Mouse (Mus musculus) liver, embryonic 15.5 days (tissue): Measurements from ENCODE around the gene Pde4d. TPM values are rescaled to one million over a fixed set of nuclear protein-coding genes. Genes with fewer than 3 reads are reported as not detected.

ENCODE experiments used
- ATAC-seq: fragments of 200-750 bp; cut with Nextera tagmentation; 2 replicates; pipeline ENCODE4 v1.8.0; 2017; ENCODE audit warnings: moderate number of reproducible peaks, mild to moderate bottlenecking, moderate library complexity; ENCODE audit not compliant: insufficient read depth
- H3K27ac ChIP-seq: fragments of 300-500 bp; sonication (generic); replicated peaks from 2 replicates; pipeline ENCODE4 v1.5.1; 2015; ENCODE audit warnings: mild to moderate bottlenecking, inconsistent platforms
- H3K27me3 ChIP-seq: fragments of 300-500 bp; sonication (generic); 2 replicates; pipeline ENCODE4 v1.6.1; 2015; ENCODE audit warnings: mild to moderate bottlenecking, inconsistent platforms
- H3K36me3 ChIP-seq: fragments of 300-500 bp; sonication (generic); replicated peaks from 2 replicates; pipeline ENCODE4 v1.6.1; 2015; ENCODE audit warnings: moderate library complexity, mild to moderate bottlenecking, inconsistent platforms
- H3K4me1 ChIP-seq: fragments of 300-500 bp; sonication (generic); replicated peaks from 2 replicates; pipeline ENCODE4 v1.6.1; 2015; ENCODE audit warnings: inconsistent platforms
- H3K4me2 ChIP-seq: fragments of 300-500 bp; sonication (generic); 2 replicates; pipeline ENCODE4 v1.6.1; 2015; ENCODE audit warnings: moderate library complexity, mild to moderate bottlenecking, inconsistent platforms
- H3K4me3 ChIP-seq: fragments of 300-500 bp; sonication (generic); replicated peaks from 2 replicates; pipeline ENCODE4 v1.5.1; 2015; ENCODE audit warnings: mild to moderate bottlenecking, inconsistent platforms
- H3K9ac ChIP-seq: fragments of 300-500 bp; sonication (generic); 2 replicates; pipeline ENCODE4 v1.6.1; 2015; ENCODE audit warnings: moderate library complexity, mild to moderate bottlenecking, inconsistent platforms
- H3K9me3 ChIP-seq: fragments of 300-500 bp; sonication (generic); replicated peaks from 2 replicates; pipeline ENCODE4 v1.6.1; 2016; ENCODE audit warnings: inconsistent platforms
- WGBS: fragments of 180-500 bp; shearing (Covaris S2); methylation state at CpG from one replicate; pipeline ENCODE4 v1.1.7; 2015; ENCODE audit warnings: mixed read lengths; ENCODE audit not compliant: insufficient replicate concordance; 5-methylcytosine and 5-hydroxymethylcytosine counted together
- polyA plus RNA-seq: library from polyadenylated mRNA; unstranded; fragments of >200 nt; fragmentation: Nextera tagmentation; extraction: Ambion mirVana; gene quantifications from 2 replicates; pipeline ENCODE4 v1.2.1, GENCODE M21; 2015

The Pde4d gene
- polyA plus RNA-seq, 1 experiment from 2014 or later = 13.2 TPM

GRCm38 (mm10) chr13:109118296-109118800 is 668.6 kb downstream of the Pde4d start:
- Histone ChIP-seq H3K9me3 (no peaks in the 10 kb centered on the region), H3K4me3 (no peak overlapping the region), H3K4me1 (no peaks in the 10 kb centered on the region), H3K36me3 (no peaks in the 10 kb centered on the region), H3K27ac (no peak overlapping the region), H3K27me3 (peaks cover 39% of the 10 kb centered on the region), H3K9ac (no peak overlapping the region), H3K4me2 (no peak overlapping the region)
- ATAC-seq = no peak
- WGBS = 48% methylated on average over 1 of the region's 1 CpGs

GRCm38 (mm10) chr13:109121867-109122266 is 672.1 kb downstream of the Pde4d start:
- H3K9ac ChIP-seq = no peak overlapping the region
- H3K27ac ChIP-seq = no peak overlapping the region
- no peak overlapping the region for H3K4me3 ChIP-seq
- no peaks in the 10 kb centered on the region for H3K9me3 ChIP-seq
- H3K4me1 ChIP-seq = no peaks in the 10 kb centered on the region
- H3K27me3 ChIP-seq = peaks cover 17% of the 10 kb centered on the region
- 46% methylated on average over 3 of the region's 3 CpGs for WGBS
- H3K4me2 ChIP-seq = no peak overlapping the region
- no peaks in the 10 kb centered on the region for H3K36me3 ChIP-seq
- ATAC-seq = no peak

- Histone ChIP-seq H3K27ac (no peak overlapping the region), H3K9me3 (no peaks in the 10 kb centered on the region), H3K36me3 (no peaks in the 10 kb centered on the region), H3K4me3 (no peak overlapping the region), H3K9ac (no peak overlapping the region), H3K27me3 (no peaks in the 10 kb centered on the region), H3K4me1 (no peaks in the 10 kb centered on the region), H3K4me2 (no peak overlapping the region)
- ATAC-seq = no peak
- WGBS = 41% methylated on average over 4 of the region's 4 CpGs
These were observed 686.7 kb downstream of the Pde4d start for GRCm38 (mm10) chr13:109136405-109136804.

- ATAC-seq = no peak
- Histone ChIP-seq H3K4me3 (no peak overlapping the region), H3K27me3 (no peaks in the 10 kb centered on the region), H3K4me2 (no peak overlapping the region), H3K9me3 (no peaks in the 10 kb centered on the region), H3K27ac (no peak overlapping the region), H3K4me1 (no peaks in the 10 kb centered on the region), H3K36me3 (no peaks in the 10 kb centered on the region), H3K9ac (no peak overlapping the region)
- WGBS = 53% methylated on average over 3 of the region's 3 CpGs
These were observed 709.0 kb downstream of the Pde4d start for GRCm38 (mm10) chr13:109158703-109159102.

GRCm38 (mm10) chr13:109168556-109169334 is 719.0 kb downstream of the Pde4d start:
- no peaks in the 10 kb centered on the region for H3K36me3 ChIP-seq
- no peak overlapping the region for H3K4me2 ChIP-seq
- H3K27me3 ChIP-seq = no peaks in the 10 kb centered on the region
- no peaks in the 10 kb centered on the region for H3K9me3 ChIP-seq
- no peak for ATAC-seq
- no peak overlapping the region for H3K9ac ChIP-seq
- no peak overlapping the region for H3K27ac ChIP-seq
- 69% methylated on average over 9 of the region's 9 CpGs for WGBS
- H3K4me3 ChIP-seq = no peak overlapping the region
- H3K4me1 ChIP-seq = no peaks in the 10 kb centered on the region

- no peaks in the 10 kb centered on the region for H3K36me3 ChIP-seq
- no peaks in the 10 kb centered on the region for H3K27me3 ChIP-seq
- no peaks in the 10 kb centered on the region for H3K9me3 ChIP-seq
- H3K4me2 ChIP-seq = no peak overlapping the region
- no peak overlapping the region for H3K9ac ChIP-seq
- no peak overlapping the region for H3K4me3 ChIP-seq
- H3K4me1 ChIP-seq = no peaks in the 10 kb centered on the region
- whole genome bisulfite sequencing = 48% methylated on average over 2 of the region's 2 CpGs
- no peak for ATAC-seq
- H3K27ac ChIP-seq = no peak overlapping the region
These were observed 719.5 kb downstream of the Pde4d start for GRCm38 (mm10) chr13:109169335-109169606.

- Histone ChIP-seq H3K9ac (no peak overlapping the region), H3K27me3 (no peaks in the 10 kb centered on the region), H3K36me3 (no peaks in the 10 kb centered on the region), H3K9me3 (no peaks in the 10 kb centered on the region), H3K4me1 (no peaks in the 10 kb centered on the region), H3K4me3 (no peak overlapping the region), H3K4me2 (no peak overlapping the region), H3K27ac (no peak overlapping the region)
- WGBS = 57% methylated on average over 7 of the region's 7 CpGs
- no peak for ATAC-seq
These were observed 721.9 kb downstream of the Pde4d start for GRCm38 (mm10) chr13:109171688-109172087.

GRCm38 (mm10) chr13:109175281-109175680 is 725.5 kb downstream of the Pde4d start:
- no peak overlapping the region for H3K4me3 ChIP-seq
- H3K9me3 ChIP-seq = no peaks in the 10 kb centered on the region
- no peak overlapping the region for H3K9ac ChIP-seq
- H3K4me2 ChIP-seq = no peak overlapping the region
- ATAC-seq = no peak
- H3K4me1 ChIP-seq = no peaks in the 10 kb centered on the region
- 57% methylated on average over 6 of the region's 6 CpGs for WGBS
- H3K27me3 ChIP-seq = no peaks in the 10 kb centered on the region
- H3K27ac ChIP-seq = no peak overlapping the region
- H3K36me3 ChIP-seq = no peaks in the 10 kb centered on the region

- H3K4me3 ChIP-seq = no peak overlapping the region
- H3K4me1 ChIP-seq = no peaks in the 10 kb centered on the region
- no peak overlapping the region for H3K27ac ChIP-seq
- ATAC-seq = no peak
- no peaks in the 10 kb centered on the region for H3K9me3 ChIP-seq
- no peaks in the 10 kb centered on the region for H3K27me3 ChIP-seq
- 56% methylated on average over 11 of the region's 11 CpGs for WGBS
- no peak overlapping the region for H3K9ac ChIP-seq
- no peak overlapping the region for H3K4me2 ChIP-seq
- H3K36me3 ChIP-seq = no peaks in the 10 kb centered on the region
These were observed 726.3 kb downstream of the Pde4d start for GRCm38 (mm10) chr13:109175852-109176621.

GRCm38 (mm10) chr13:109181363-109181762 is 731.6 kb downstream of the Pde4d start:
- ATAC-seq = no peak
- no peaks in the 10 kb centered on the region for H3K4me1 ChIP-seq
- no peaks in the 10 kb centered on the region for H3K27me3 ChIP-seq
- no peaks in the 10 kb centered on the region for H3K36me3 ChIP-seq
- no peak overlapping the region for H3K9ac ChIP-seq
- no peak overlapping the region for H3K4me3 ChIP-seq
- H3K9me3 ChIP-seq = no peaks in the 10 kb centered on the region
- no peak overlapping the region for H3K27ac ChIP-seq
- no peak overlapping the region for H3K4me2 ChIP-seq
- WGBS = 61% methylated on average over 6 of the region's 6 CpGs

GRCm38 (mm10) chr13:109190652-109191051 is 740.9 kb downstream of the Pde4d start:
- no peaks in the 10 kb centered on the region for H3K36me3 ChIP-seq
- no peak overlapping the region for H3K27ac ChIP-seq
- no peak overlapping the region for H3K9ac ChIP-seq
- H3K4me2 ChIP-seq = no peak overlapping the region
- H3K9me3 ChIP-seq = no peaks in the 10 kb centered on the region
- 66% methylated on average over 4 of the region's 4 CpGs for WGBS
- no peaks in the 10 kb centered on the region for H3K27me3 ChIP-seq
- no peak for ATAC-seq
- H3K4me3 ChIP-seq = no peak overlapping the region
- no peaks in the 10 kb centered on the region for H3K4me1 ChIP-seq
